Comparison of ENCODE assay signal across 8 mouse cellular contexts in the genomic region with DNA sequence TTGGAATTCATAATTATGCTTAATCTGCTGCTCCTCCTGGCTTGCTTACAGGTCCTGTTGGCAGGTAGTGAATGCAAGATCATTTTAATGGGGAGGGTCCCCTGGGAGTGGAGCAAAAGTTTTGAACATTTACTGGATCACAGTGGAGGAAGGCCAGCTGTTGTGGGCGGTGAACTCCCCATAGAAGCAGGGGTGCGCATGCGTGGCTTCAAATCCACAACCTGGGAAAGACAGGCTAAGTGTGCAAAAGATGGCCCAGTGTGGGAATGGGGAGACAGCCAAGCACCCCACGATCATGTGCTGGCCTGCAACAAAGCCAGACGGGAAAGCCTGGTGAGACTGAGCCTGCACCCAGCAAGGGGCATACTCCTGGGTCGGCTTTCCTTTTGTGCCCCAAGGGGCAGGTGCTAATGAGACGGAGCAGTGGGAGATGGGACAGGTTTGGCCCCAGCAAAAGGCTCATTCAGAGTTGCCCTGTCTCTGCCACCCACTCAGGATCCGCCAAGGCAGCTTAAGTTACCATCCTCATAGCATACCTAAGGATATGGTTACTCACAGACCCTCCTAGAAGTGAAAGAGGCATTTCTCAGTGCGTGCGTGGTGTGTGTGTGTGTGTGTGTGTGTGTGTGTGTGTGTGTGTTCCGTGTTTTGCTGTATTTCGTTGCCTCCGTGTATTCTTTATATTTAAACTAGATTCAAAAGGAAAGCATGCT.
A peak's percentile ranks its signal among the peaks of the same experiment; 100 is the strongest.
DNase-seq lines count a peak whose midpoint lies in the region; ATAC-seq and TF ChIP-seq lines count a peak whose summit lies in the region.
"Had no signal": no experiment of that assay in that cellular context is flagged by ENCODE, and none has a peak within 500 bp of the region (broad histone marks: within the 10 kb centered on the region; RNA-seq: fewer than 3 reads in every experiment).

No protein-coding gene starts in this region.

- no peak for TF ChIP-seq POLR2A in thymus, adult 2 months (IDR thresholded peaks at IDR 0.05; ENCODE audit: control insufficient read depth, extremely low read depth, insufficient read depth, low read length, poor library complexity)

- no peaks in the 10 kb centered on the region for H3K36me3 ChIP-seq in forebrain, embryonic 16.5 days (ENCODE audit: control insufficient read depth, insufficient read depth)
- H3K36me3 ChIP-seq in midbrain, embryonic 14.5 days (ENCODE audit: control insufficient read depth, insufficient read depth, low read length) = no peaks in the 10 kb centered on the region
- H3K36me3 ChIP-seq in thymus, adult 2 months (ENCODE audit: control insufficient read depth, insufficient read depth, low read length) = no peaks in the 10 kb centered on the region

- TF ChIP-seq CTCF in thymus, adult 2 months (IDR thresholded peaks at IDR 0.05; ENCODE audit: borderline replicate concordance, control insufficient read depth, extremely low read depth, insufficient read depth, low read length, poor library complexity) = no peak

- H3K9me3 ChIP-seq in forebrain, embryonic 16.5 days (ENCODE audit: control insufficient read depth, low read length) = no peaks in the 10 kb centered on the region
- no peaks in the 10 kb centered on the region for H3K9me3 ChIP-seq in midbrain, embryonic 14.5 days (ENCODE audit: control insufficient read depth, low read length)

- no peak overlapping the region for H3K9ac ChIP-seq in forebrain, embryonic 16.5 days (replicated peaks; ENCODE audit: low read depth, low read length)
- no peak overlapping the region for H3K9ac ChIP-seq in midbrain, embryonic 14.5 days (replicated peaks; ENCODE audit: low read length)

- peak; percentile 77 for ATAC-seq in forebrain, embryonic 16.5 days
- ATAC-seq in midbrain, embryonic 14.5 days (ENCODE audit: low FRiP score, low TSS enrichment) = no peak

- no peaks in the 10 kb centered on the region for H3K27me3 ChIP-seq in forebrain, embryonic 16.5 days (replicated peaks; ENCODE audit: control insufficient read depth, insufficient read depth, low read length)
- H3K27me3 ChIP-seq in midbrain, embryonic 14.5 days (ENCODE audit: control insufficient read depth, insufficient read depth, low read length) = no peaks in the 10 kb centered on the region; the same call in 1 of the 2 replicates
- no peaks in the 10 kb centered on the region for H3K27me3 ChIP-seq in thymus, adult 2 months (ENCODE audit: control insufficient read depth, insufficient read depth, low read length)

- H3K27ac ChIP-seq in forebrain, embryonic 16.5 days (ENCODE audit: low read length) = no peak overlapping the region
- no peak overlapping the region for H3K27ac ChIP-seq in midbrain, embryonic 14.5 days (replicated peaks; ENCODE audit: low read depth, low read length)
- H3K27ac ChIP-seq in thymus, adult 2 months (ENCODE audit: control insufficient read depth, insufficient read depth, low read length) = no peak overlapping the region

- DNase-seq in ovary, adult 18-20 months (ENCODE audit: low spot score) = peak; percentile 2
- no peak for DNase-seq in ovary, postnatal 36 days (ENCODE audit: low spot score)
- peak; percentile 15 for DNase-seq in embryo, embryonic 11 days
- DNase-seq in midbrain, embryonic 14.5 days = peak; percentile 51
- DNase-seq in thymus, postnatal 0 days (ENCODE audit: low spot score) = no peak
- no peak for DNase-seq in thymus, adult 2 months
- DNase-seq: lung, postnatal 14 days had no signal

- peak overlapping the region; percentile 41 for H3K4me2 ChIP-seq in forebrain, embryonic 16.5 days (ENCODE audit: low read length)
- no peak overlapping the region for H3K4me2 ChIP-seq in midbrain, embryonic 14.5 days (ENCODE audit: low read length)

- WGBS in forebrain, embryonic 16.5 days = 20% methylated on average over 13 of the region's 13 CpGs
- 40% methylated on average over 13 of the region's 13 CpGs for WGBS in midbrain, embryonic 14.5 days
- 81% methylated on average over 13 of the region's 13 CpGs for WGBS in thymus, adult 2 months

- peak overlapping the region; percentile 13; the same call in 1 of the 2 replicates for H3K4me3 ChIP-seq in forebrain, embryonic 16.5 days (replicated peaks; ENCODE audit: low read length)
- H3K4me3 ChIP-seq in midbrain, embryonic 14.5 days (replicated peaks; ENCODE audit: low read depth, low read length) = no peak overlapping the region
- no peak overlapping the region for H3K4me3 ChIP-seq in thymus, adult 2 months (ENCODE audit: control insufficient read depth, insufficient read depth, low read length)

- peaks cover 16% of the 10 kb centered on the region for H3K4me1 ChIP-seq in forebrain, embryonic 16.5 days (replicated peaks; ENCODE audit: control insufficient read depth, insufficient read depth, low read length)
- peaks cover 8% of the 10 kb centered on the region; the same call in 1 of the 2 replicates for H3K4me1 ChIP-seq in midbrain, embryonic 14.5 days (ENCODE audit: control insufficient read depth, insufficient read depth, low read length)
- no peaks in the 10 kb centered on the region for H3K4me1 ChIP-seq in thymus, adult 2 months (replicated peaks; ENCODE audit: control insufficient read depth, insufficient read depth, low read length)

Comparison
In these comparisons a context has a peak if more than half of its experiments do, and no peak if none do; other contexts are left out.
1. DNase-seq: peak in ovary, adult 18-20 months (single experiment), embryo, embryonic 11 days (single experiment) and midbrain, embryonic 14.5 days (single experiment); none in ovary, postnatal 36 days (single experiment), thymus, postnatal 0 days (single experiment) and thymus, adult 2 months (single experiment).